Mouse (Mus musculus) urinary bladder, postnatal 4 days (tissue): ENCODE measurements at regions not wholly inside any gene's neighbourhood (a gene's known extent, or its start where the extent isn't known, plus 50 kb on each side); places are given as distances from the start of the nearest gene placed in this dataset.

ENCODE experiments used
- DNase-seq, 2 experiments: peaks; one replicate each; pipeline ENCODE4 v3.0.0; 2021 to 2022; ENCODE audit warnings: low spot score in 2 of 2

DNA sequence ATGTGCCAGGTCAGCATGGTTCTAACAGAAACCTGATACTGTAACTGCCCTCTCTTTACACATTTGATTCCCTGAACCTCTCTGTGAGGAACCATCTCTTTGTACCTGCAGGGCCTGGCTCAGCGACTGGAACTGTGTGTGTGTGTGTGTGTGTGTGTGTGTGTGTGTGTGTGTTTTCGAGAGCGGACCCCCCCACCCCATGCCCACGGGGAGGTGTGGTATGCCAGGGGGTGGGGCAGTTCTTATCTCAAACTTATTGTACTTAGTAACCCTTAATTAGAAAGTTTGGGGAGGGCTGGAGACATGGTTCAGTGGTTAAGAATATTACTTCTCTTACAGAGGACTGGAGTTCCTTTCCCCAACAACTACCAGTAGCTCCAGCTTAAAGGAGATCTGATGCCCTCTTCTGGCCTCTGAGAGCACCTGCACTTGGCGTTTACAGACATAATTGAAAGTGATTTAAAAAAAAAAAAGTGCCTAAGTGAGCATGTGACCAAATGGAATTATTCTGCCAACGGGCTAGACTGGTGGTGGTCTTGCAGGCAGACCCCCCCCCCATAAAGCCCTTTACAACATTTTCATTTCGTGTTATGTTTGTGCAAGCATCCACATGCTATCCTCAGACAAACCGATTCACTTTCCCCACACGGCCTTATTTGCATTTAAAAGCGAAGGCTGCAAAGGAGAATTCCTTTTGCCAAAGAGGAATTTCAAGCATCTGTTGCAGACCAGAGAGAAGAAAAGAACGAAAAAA lies 77.7 kb upstream of the Med14 start:
- no peak for DNase-seq

DNA sequence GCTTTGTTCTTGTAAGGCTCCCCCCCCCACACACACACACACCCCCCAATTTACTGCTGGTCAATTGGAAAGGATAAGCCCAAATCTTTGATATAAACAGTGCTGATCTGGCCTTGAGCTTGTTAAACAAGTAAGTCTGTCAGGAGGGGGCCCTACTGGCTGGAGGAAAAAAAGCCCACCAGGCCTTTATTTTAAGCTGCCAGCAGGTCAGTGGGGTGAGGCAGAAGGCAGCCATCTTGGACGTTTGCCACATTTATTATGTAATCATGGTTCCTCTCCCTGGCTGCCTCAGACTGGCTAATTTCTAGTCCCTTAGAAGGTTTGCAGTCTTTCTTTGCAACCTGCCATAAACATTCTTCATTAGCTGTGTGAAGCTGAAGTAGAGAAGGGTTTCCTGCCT lies 75.9 kb upstream of the Med14 start:
- no peak for DNase-seq

DNA sequence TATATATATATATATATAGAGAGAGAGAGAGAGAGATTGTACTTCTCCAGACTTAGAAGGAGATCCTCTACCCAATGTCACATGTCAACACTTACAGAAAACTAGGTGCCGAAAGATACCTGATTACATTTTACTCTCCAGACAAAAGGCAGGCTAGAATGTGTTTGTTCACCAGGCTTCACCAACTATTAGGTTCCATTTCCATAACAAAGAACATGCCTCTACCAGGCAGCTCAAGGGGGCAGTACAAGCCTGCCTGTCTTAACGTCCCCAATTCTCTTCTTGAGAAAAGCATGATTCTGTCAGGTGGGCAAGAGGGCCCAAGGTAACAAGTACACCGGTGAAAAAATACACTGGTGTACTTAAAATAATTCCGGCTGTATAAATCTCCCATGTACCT lies 72.8 kb upstream of the Med14 start:
- no peak for DNase-seq

DNA sequence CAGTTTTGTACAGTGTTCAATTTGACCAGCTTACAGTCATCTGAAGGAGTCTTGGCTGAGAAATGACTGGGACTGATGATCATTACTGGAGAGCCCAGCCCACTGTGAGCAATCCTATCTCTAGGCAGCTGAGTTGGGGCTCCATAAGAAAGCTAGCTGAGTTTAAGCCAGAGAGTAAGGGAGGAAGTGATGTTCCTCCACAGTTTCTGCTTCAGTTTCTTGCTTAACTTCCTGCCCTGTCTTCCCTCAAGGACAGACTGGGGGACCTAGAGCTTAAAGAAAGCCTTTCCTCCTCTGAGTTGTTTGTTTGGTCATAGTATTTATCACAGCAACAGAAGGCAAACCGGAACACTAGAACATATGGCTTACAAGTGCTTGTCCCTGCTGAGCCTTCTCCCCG lies 70.8 kb upstream of the Med14 start:
- DNase-seq: no peak

DNA sequence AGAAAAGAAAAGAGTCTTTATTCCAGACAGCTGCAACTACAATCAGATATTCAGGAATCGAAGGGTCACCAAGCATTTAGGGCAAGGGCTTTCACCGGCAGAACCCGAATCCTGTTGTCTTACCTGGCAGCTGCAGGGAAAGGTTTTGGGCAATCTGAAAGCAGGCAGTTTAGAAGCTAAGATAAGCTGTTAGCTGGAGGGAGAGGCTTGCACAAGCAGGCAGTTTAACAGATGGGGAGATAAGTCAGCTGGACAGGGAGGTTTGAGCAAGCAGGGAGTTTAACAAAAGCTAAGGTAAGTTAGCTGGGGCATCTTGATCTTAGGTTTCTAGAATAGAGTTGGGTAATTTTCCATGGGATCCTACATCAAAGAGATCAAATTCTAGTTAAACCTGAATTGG lies 67.3 kb upstream of the Med14 start:
- DNase-seq: no peak

- no peak for DNase-seq
These were observed 65.5 kb upstream of the Med14 start for GRCm38 (mm10) chrX:12827299-12827872.

- DNase-seq: no peak
These were observed 64.8 kb upstream of the Med14 start for GRCm38 (mm10) chrX:12826646-12827045.

- DNase-seq: no peak
These were observed 63.4 kb upstream of the Med14 start for GRCm38 (mm10) chrX:12825262-12825661.

DNA sequence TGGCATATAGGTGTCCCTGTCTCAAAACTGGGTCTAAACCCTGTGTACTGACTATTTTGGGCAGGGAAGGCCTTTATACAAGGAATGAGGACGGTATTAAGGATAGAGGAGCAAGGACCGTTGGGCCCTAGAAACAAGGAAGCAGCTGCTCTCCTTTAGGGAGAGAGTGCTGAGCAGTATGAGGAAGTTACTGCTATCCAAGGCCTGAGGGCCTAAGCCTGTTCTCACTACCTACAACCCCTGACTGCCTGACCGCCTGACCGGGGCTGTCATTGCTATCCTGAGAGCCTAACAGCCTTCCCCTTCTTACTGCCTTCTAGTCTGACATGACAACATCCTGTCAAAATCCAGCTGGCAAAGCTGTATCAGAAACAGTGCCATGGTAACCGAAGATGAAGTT lies 62.6 kb upstream of the Med14 start:
- DNase-seq: no peak

DNA sequence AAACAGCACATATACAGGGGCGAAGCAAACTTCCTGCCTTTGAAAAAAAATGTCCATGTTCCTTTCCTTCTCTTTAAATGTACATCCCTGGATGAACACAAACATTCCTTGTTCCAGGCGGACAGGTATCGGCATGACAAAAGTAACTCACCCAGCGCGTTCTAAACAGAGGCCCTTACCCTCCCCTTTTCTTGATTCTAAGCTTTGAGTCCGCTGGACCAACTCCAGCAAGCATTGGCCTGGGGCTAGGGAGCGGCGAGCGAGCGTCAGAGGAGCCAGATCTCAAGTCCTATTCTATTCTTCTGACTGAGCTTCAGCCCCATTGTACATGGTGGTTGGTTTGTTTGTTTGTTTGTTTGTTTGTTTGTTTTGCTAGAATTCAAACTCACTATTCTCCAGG lies 60.9 kb upstream of the Med14 start:
- DNase-seq: no peak

DNA sequence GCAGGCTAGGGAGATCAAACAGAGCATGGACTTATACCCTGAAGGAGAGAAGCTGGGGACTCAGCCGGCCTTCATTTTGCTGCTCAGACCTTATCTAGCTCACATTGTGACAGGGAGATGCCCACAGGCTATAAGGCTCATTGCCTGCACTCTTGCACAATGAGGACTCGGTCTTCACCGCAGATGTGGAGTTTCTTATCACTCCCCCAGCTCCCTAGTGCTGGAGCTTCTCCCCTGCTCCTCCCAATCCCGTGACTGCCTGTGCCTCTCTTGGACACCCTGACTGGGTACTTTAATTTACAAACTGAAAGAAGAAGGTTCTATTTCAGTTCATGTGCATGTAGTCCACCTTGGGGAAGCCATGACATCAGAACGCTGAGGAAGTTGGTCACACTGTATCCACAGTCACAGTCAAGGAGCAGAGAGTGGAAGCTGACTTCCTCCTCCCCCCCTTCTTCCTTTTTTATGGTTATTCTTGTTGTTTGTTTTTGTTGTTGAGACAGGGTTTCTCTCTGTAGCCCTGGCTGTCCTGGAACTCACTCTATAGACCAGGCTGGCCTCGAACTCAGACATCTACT lies 51.3 kb upstream of the Med14 start:
- no peak for DNase-seq
